Mouse (Mus musculus): Measurements from ENCODE around the gene Tnfrsf1a. TPM values are rescaled to one million over a fixed set of nuclear protein-coding genes. Genes with fewer than 3 reads are reported as not detected.

The Tnfrsf1a gene
- polyA plus RNA-seq, 1 experiment from 2014 or later, result 37.0 TPM

GRCm38 (mm10) chr6:125378621-125379020 lies 29.5 kb downstream of the Tnfrsf1a start:
- Histone ChIP-seq H3K4me3 (ENCODE audit: low read depth, low read length) (no peak overlapping the region), H3K27me3 (ENCODE audit: control insufficient read depth, insufficient read depth, low read length) (peaks cover 74% of the 10 kb centered on the region), H3K9ac (ENCODE audit: low read depth, low read length) (no peak overlapping the region), H3K4me2 (peak overlapping the region; percentile 30), H3K27ac (ENCODE audit: low read depth, low read length) (no peak overlapping the region), H3K9me3 (replicated peaks; ENCODE audit: control insufficient read depth, low read length) (no peaks in the 10 kb centered on the region), H3K36me3 (ENCODE audit: control insufficient read depth, insufficient read depth, low read length) (no peaks in the 10 kb centered on the region), H3K4me1 (ENCODE audit: control insufficient read depth, insufficient read depth, low read length) (peaks cover 24% of the 10 kb centered on the region)
- 7% methylated on average over 6 of the region's 6 CpGs for WGBS (ENCODE audit: insufficient replicate concordance)
- no peak for ATAC-seq (replicated peaks; ENCODE audit: insufficient number of reproducible peaks, low FRiP score, low TSS enrichment)

- ATAC-seq (replicated peaks; ENCODE audit: insufficient number of reproducible peaks, low FRiP score, low TSS enrichment), result no peak
- Histone ChIP-seq H3K27ac (ENCODE audit: low read depth, low read length) (no peak overlapping the region), H3K27me3 (ENCODE audit: control insufficient read depth, insufficient read depth, low read length) (peaks cover 72% of the 10 kb centered on the region), H3K4me3 (ENCODE audit: low read depth, low read length) (peak overlapping the region; percentile 33; the same call in 1 of the 2 replicates), H3K4me2 (peak overlapping the region; percentile 63), H3K4me1 (ENCODE audit: control insufficient read depth, insufficient read depth, low read length) (peaks cover 24% of the 10 kb centered on the region), H3K9me3 (replicated peaks; ENCODE audit: control insufficient read depth, low read length) (no peaks in the 10 kb centered on the region), H3K36me3 (ENCODE audit: control insufficient read depth, insufficient read depth, low read length) (no peaks in the 10 kb centered on the region), H3K9ac (ENCODE audit: low read depth, low read length) (no peak overlapping the region)
- 4% methylated on average over 9 of the region's 9 CpGs for WGBS (ENCODE audit: insufficient replicate concordance)
These were observed 30.6 kb downstream of the Tnfrsf1a start for GRCm38 (mm10) chr6:125379781-125380180.

- H3K9me3 ChIP-seq (replicated peaks; ENCODE audit: control insufficient read depth, low read length), result no peaks in the 10 kb centered on the region
- no peaks in the 10 kb centered on the region for H3K36me3 ChIP-seq (ENCODE audit: control insufficient read depth, insufficient read depth, low read length)
- H3K9ac ChIP-seq (ENCODE audit: low read depth, low read length), result no peak within 1 kb of the TSS
- peaks cover 24% of the 10 kb centered on the region for H3K4me1 ChIP-seq (ENCODE audit: control insufficient read depth, insufficient read depth, low read length)
- H3K4me3 ChIP-seq (ENCODE audit: low read depth, low read length), result peak within 1 kb of the TSS; percentile 33
- peaks cover 69% of the 10 kb centered on the region for H3K27me3 ChIP-seq (ENCODE audit: control insufficient read depth, insufficient read depth, low read length)
- H3K4me2 ChIP-seq, result peak within 1 kb of the TSS; percentile 63
- whole genome bisulfite sequencing (ENCODE audit: insufficient replicate concordance), result 7% methylated on average over 38 of the region's 40 CpGs
- no peak within 1 kb of the TSS for H3K27ac ChIP-seq (ENCODE audit: low read depth, low read length)
- 0 out of 2 replicates have a peak, but pooled peaks have one; percentile 5 for ATAC-seq (replicated peaks; ENCODE audit: insufficient number of reproducible peaks, low FRiP score, low TSS enrichment)
These were observed 31.5 kb downstream of the Tnfrsf1a start, which contains the start of gene Plekhg6 for GRCm38 (mm10) chr6:125380372-125381360. TSS of gene Plekhg6 (minus strand) at chr6:125380793.

- Histone ChIP-seq H3K4me2 (no peak overlapping the region), H3K4me3 (ENCODE audit: low read depth, low read length) (no peak overlapping the region), H3K9me3 (replicated peaks; ENCODE audit: control insufficient read depth, low read length) (no peaks in the 10 kb centered on the region), H3K4me1 (ENCODE audit: control insufficient read depth, insufficient read depth, low read length) (peaks cover 24% of the 10 kb centered on the region), H3K27me3 (ENCODE audit: control insufficient read depth, insufficient read depth, low read length) (peaks cover 66% of the 10 kb centered on the region), H3K36me3 (ENCODE audit: control insufficient read depth, insufficient read depth, low read length) (no peaks in the 10 kb centered on the region), H3K27ac (ENCODE audit: low read depth, low read length) (no peak overlapping the region), H3K9ac (ENCODE audit: low read depth, low read length) (no peak overlapping the region)
- 59% methylated on average over 2 of the region's 2 CpGs for WGBS (ENCODE audit: insufficient replicate concordance)
- ATAC-seq (replicated peaks; ENCODE audit: insufficient number of reproducible peaks, low FRiP score, low TSS enrichment), result no peak
These were observed 32.9 kb downstream of the Tnfrsf1a start for GRCm38 (mm10) chr6:125382024-125382423.

- Histone ChIP-seq H3K36me3 (ENCODE audit: control insufficient read depth, insufficient read depth, low read length) (no peaks in the 10 kb centered on the region), H3K27me3 (ENCODE audit: control insufficient read depth, insufficient read depth, low read length) (peaks cover 33% of the 10 kb centered on the region), H3K9ac (ENCODE audit: low read depth, low read length) (no peak overlapping the region), H3K4me3 (ENCODE audit: low read depth, low read length) (no peak overlapping the region), H3K9me3 (replicated peaks; ENCODE audit: control insufficient read depth, low read length) (no peaks in the 10 kb centered on the region), H3K4me2 (no peak overlapping the region), H3K27ac (ENCODE audit: low read depth, low read length) (no peak overlapping the region), H3K4me1 (ENCODE audit: control insufficient read depth, insufficient read depth, low read length) (peaks cover 4% of the 10 kb centered on the region)
- 64% methylated on average over 11 of the region's 11 CpGs for WGBS (ENCODE audit: insufficient replicate concordance)
- no peak for ATAC-seq (replicated peaks; ENCODE audit: insufficient number of reproducible peaks, low FRiP score, low TSS enrichment)
These were observed 36.2 kb downstream of the Tnfrsf1a start for GRCm38 (mm10) chr6:125385066-125385974.

- Histone ChIP-seq H3K9me3 (replicated peaks; ENCODE audit: control insufficient read depth, low read length) (no peaks in the 10 kb centered on the region), H3K27ac (ENCODE audit: low read depth, low read length) (no peak overlapping the region), H3K4me3 (ENCODE audit: low read depth, low read length) (no peak overlapping the region), H3K36me3 (ENCODE audit: control insufficient read depth, insufficient read depth, low read length) (no peaks in the 10 kb centered on the region), H3K27me3 (ENCODE audit: control insufficient read depth, insufficient read depth, low read length) (peaks cover 25% of the 10 kb centered on the region), H3K4me2 (no peak overlapping the region), H3K9ac (ENCODE audit: low read depth, low read length) (no peak overlapping the region), H3K4me1 (ENCODE audit: control insufficient read depth, insufficient read depth, low read length) (no peaks in the 10 kb centered on the region)
- ATAC-seq (replicated peaks; ENCODE audit: insufficient number of reproducible peaks, low FRiP score, low TSS enrichment), result no peak
- 63% methylated on average over 6 of the region's 6 CpGs for whole genome bisulfite sequencing (ENCODE audit: insufficient replicate concordance)
These were observed 36.9 kb downstream of the Tnfrsf1a start for GRCm38 (mm10) chr6:125386080-125386479.

GRCm38 (mm10) chr6:125389853-125390252 lies 40.7 kb downstream of the Tnfrsf1a start:
- Histone ChIP-seq H3K27ac (ENCODE audit: low read depth, low read length) (no peak overlapping the region), H3K4me2 (no peak overlapping the region), H3K9me3 (replicated peaks; ENCODE audit: control insufficient read depth, low read length) (no peaks in the 10 kb centered on the region), H3K27me3 (ENCODE audit: control insufficient read depth, insufficient read depth, low read length) (no peaks in the 10 kb centered on the region), H3K36me3 (ENCODE audit: control insufficient read depth, insufficient read depth, low read length) (no peaks in the 10 kb centered on the region), H3K4me1 (ENCODE audit: control insufficient read depth, insufficient read depth, low read length) (no peaks in the 10 kb centered on the region), H3K9ac (ENCODE audit: low read depth, low read length) (no peak overlapping the region), H3K4me3 (ENCODE audit: low read depth, low read length) (no peak overlapping the region)
- no peak for ATAC-seq (replicated peaks; ENCODE audit: insufficient number of reproducible peaks, low FRiP score, low TSS enrichment)
- 86% methylated on average over 5 of the region's 5 CpGs for WGBS (ENCODE audit: insufficient replicate concordance)

Data from heart, embryonic 11.5 days (tissue).